Mouse (Mus musculus): ENCODE results near the gene Prkg1. TPM values are rescaled to one million over a fixed set of nuclear protein-coding genes. Genes with fewer than 3 reads are reported as not detected.

Gene Prkg1
- total and polyA plus RNA-seq, 3 experiments = 1.0 to 29.0 (median 22.9) TPM

GRCm38 (mm10) chr19:31471766-31472165 is 293.1 kb downstream of the Prkg1 start:
- Histone ChIP-seq H3K9me3 (replicated peaks) (no peaks in the 10 kb centered on the region), H3K27me3 (ENCODE audit: insufficient read depth, low read length) (no peaks in the 10 kb centered on the region), H3K4me1 (ENCODE audit: insufficient read depth, low read depth, low read length) (no peaks in the 10 kb centered on the region), H3K4me3 (ENCODE audit: low read depth, low read length) (no peak overlapping the region), H3K36me3 (replicated peaks) (no peaks in the 10 kb centered on the region)
- DNase-seq (ENCODE audit: low spot score) (no peak), ATAC-seq (ENCODE audit: extremely low read depth, insufficient number of reproducible peaks, low FRiP score, poor library complexity, severe bottlenecking) (no peak)
- TF ChIP-seq CTCF (IDR thresholded peaks at IDR 0.05; ENCODE audit: low read depth, low read length) (no peak), GATA2 (IDR thresholded peaks at IDR 0.05; ENCODE audit: borderline replicate concordance, low read depth, low read length) (no peak), GATA1 (IDR thresholded peaks at IDR 0.05; ENCODE audit: borderline replicate concordance, low read length) (no peak), POLR2AphosphoS5 (IDR thresholded peaks at IDR 0.05; ENCODE audit: insufficient replicate concordance, low read depth, low read length) (no peak), TAL1 (conservative IDR thresholded peaks at IDR 0.05; ENCODE audit: low read depth, low read length) (no peak)

- H3K27me3 ChIP-seq (ENCODE audit: insufficient read depth, low read length) = peaks cover 5% of the 10 kb centered on the region
- no peaks in the 10 kb centered on the region; the same call in 1 of the 2 replicates for H3K4me1 ChIP-seq (ENCODE audit: insufficient read depth, low read depth, low read length)
- no peak for ATAC-seq (ENCODE audit: extremely low read depth, insufficient number of reproducible peaks, low FRiP score, poor library complexity, severe bottlenecking)
Measured at GRCm38 (mm10) chr19:31460188-31460587, 304.6 kb downstream of the Prkg1 start.

GRCm38 (mm10) chr19:31444101-31444500 is 320.7 kb downstream of the Prkg1 start:
- peaks cover 4% of the 10 kb centered on the region; the same call in 1 of the 2 replicates for H3K27me3 ChIP-seq (ENCODE audit: insufficient read depth, low read length)
- no peak for ATAC-seq (ENCODE audit: extremely low read depth, insufficient number of reproducible peaks, low FRiP score, poor library complexity, severe bottlenecking)
- no peaks in the 10 kb centered on the region for H3K9me3 ChIP-seq (replicated peaks)
- no peaks in the 10 kb centered on the region for H3K36me3 ChIP-seq (replicated peaks)
- TF ChIP-seq GATA1 (IDR thresholded peaks at IDR 0.05; ENCODE audit: borderline replicate concordance, low read length) = no peak
- no peak for TF ChIP-seq CTCF (IDR thresholded peaks at IDR 0.05; ENCODE audit: low read depth, low read length)
- no peak for TF ChIP-seq POLR2AphosphoS5 (IDR thresholded peaks at IDR 0.05; ENCODE audit: insufficient replicate concordance, low read depth, low read length)
- TF ChIP-seq GATA2 (IDR thresholded peaks at IDR 0.05; ENCODE audit: borderline replicate concordance, low read depth, low read length) = no peak
- no peaks in the 10 kb centered on the region for H3K4me1 ChIP-seq (ENCODE audit: insufficient read depth, low read depth, low read length)
- DNase-seq (ENCODE audit: low spot score) = no peak
- H3K4me3 ChIP-seq (ENCODE audit: low read depth, low read length) = no peak overlapping the region

More at GRCm38 (mm10) chr19:31460188-31460587, 304.6 kb downstream of the Prkg1 start:
- Histone ChIP-seq H3K4me3 (ENCODE audit: low read depth, low read length) (no peak overlapping the region), H3K36me3 (replicated peaks) (no peaks in the 10 kb centered on the region), H3K9me3 (replicated peaks) (no peaks in the 10 kb centered on the region)
- no peak for DNase-seq (ENCODE audit: low spot score)
- TF ChIP-seq GATA1 (IDR thresholded peaks at IDR 0.05; ENCODE audit: borderline replicate concordance, low read length) = no peak
- no peak for TF ChIP-seq TAL1 (conservative IDR thresholded peaks at IDR 0.05; ENCODE audit: low read depth, low read length)
- no peak for TF ChIP-seq CTCF (IDR thresholded peaks at IDR 0.05; ENCODE audit: low read depth, low read length)
- no peak for TF ChIP-seq GATA2 (IDR thresholded peaks at IDR 0.05; ENCODE audit: borderline replicate concordance, low read depth, low read length)
- no peak for TF ChIP-seq POLR2AphosphoS5 (IDR thresholded peaks at IDR 0.05; ENCODE audit: insufficient replicate concordance, low read depth, low read length)

DNA sequence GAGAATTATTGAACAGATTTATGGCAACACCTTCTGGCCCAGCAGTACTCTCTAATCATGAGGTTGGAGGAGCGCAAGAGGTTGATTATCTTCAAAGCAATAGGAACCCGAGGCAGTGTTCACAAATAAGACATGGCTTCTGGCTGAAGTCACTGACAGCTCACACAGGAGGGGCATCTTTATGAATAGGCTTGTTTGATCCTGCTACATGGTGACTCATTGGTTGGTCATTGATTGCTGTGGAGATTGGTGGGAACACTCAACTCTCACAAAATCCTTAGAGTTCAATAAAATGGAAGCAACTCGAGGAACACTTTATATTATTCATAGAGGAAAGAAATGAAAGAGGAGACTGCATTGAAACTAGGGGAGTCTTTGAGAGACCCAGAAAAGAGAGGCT is 322.5 kb downstream of the Prkg1 start:
- DNase-seq (ENCODE audit: low spot score) (no peak), ATAC-seq (ENCODE audit: extremely low read depth, insufficient number of reproducible peaks, low FRiP score, poor library complexity, severe bottlenecking) (no peak)
- H3K4me3 ChIP-seq (ENCODE audit: low read depth, low read length) = no peak overlapping the region
- no peaks in the 10 kb centered on the region for H3K4me1 ChIP-seq (ENCODE audit: insufficient read depth, low read depth, low read length)
- H3K36me3 ChIP-seq (replicated peaks) = no peaks in the 10 kb centered on the region
- TF ChIP-seq CTCF (IDR thresholded peaks at IDR 0.05; ENCODE audit: low read depth, low read length) (no peak), GATA1 (IDR thresholded peaks at IDR 0.05; ENCODE audit: borderline replicate concordance, low read length) (no peak), POLR2AphosphoS5 (IDR thresholded peaks at IDR 0.05; ENCODE audit: insufficient replicate concordance, low read depth, low read length) (no peak), TAL1 (conservative IDR thresholded peaks at IDR 0.05; ENCODE audit: low read depth, low read length) (no peak), GATA2 (IDR thresholded peaks at IDR 0.05; ENCODE audit: borderline replicate concordance, low read depth, low read length) (no peak)
- no peaks in the 10 kb centered on the region for H3K9me3 ChIP-seq (replicated peaks)
- H3K27me3 ChIP-seq (ENCODE audit: insufficient read depth, low read length) = peaks cover 4% of the 10 kb centered on the region; the same call in 1 of the 2 replicates

DNA sequence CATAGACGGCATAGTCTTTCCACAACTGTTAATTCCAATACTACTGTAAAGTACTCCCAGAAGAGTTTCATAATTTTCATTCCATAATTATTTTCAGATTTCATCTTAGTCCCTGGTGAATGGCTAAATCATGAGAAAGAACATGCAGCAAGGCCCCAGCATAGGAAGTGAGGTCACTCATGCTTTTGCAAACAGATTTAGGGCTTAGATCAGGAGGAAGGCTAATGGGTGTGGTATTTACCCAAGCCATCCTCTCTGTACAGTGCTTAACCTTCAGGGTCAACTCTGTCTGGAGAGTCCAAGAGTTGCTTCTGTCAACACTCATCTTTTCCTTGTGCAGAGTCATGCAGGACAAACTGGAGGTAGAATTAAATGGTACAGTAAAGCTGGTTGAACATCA is 331.4 kb downstream of the Prkg1 start:
- H3K4me3 ChIP-seq (ENCODE audit: low read depth, low read length) = no peak overlapping the region
- TF ChIP-seq TAL1 (conservative IDR thresholded peaks at IDR 0.05; ENCODE audit: low read depth, low read length) = no peak
- TF ChIP-seq CTCF (IDR thresholded peaks at IDR 0.05; ENCODE audit: low read depth, low read length) = no peak
- TF ChIP-seq GATA1 (IDR thresholded peaks at IDR 0.05; ENCODE audit: borderline replicate concordance, low read length) = no peak
- TF ChIP-seq GATA2 (IDR thresholded peaks at IDR 0.05; ENCODE audit: borderline replicate concordance, low read depth, low read length) = no peak
- no peaks in the 10 kb centered on the region for H3K9me3 ChIP-seq (replicated peaks)

DNA sequence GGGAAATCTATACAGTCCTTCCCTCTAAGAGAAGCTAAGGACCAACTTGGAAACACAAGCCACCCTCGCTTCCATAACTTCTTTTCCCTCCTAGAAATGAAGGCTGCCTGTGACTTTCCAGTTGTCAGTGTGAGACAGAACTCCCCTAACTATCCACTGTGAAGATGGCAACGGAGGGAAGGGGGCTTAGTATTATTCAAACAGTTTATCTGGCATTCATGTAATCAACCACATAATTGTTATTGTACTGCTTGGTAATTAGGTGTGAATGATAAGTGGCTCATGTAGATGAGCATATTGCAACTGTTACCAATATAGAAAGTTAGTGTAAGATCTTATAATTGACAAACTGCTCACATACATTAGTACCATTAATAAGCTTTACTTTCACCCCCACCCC is 333.4 kb downstream of the Prkg1 start:
- Histone ChIP-seq H3K4me3 (ENCODE audit: low read depth, low read length) (no peak overlapping the region), H3K4me1 (ENCODE audit: insufficient read depth, low read depth, low read length) (no peaks in the 10 kb centered on the region), H3K9me3 (replicated peaks) (no peaks in the 10 kb centered on the region), H3K36me3 (replicated peaks) (no peaks in the 10 kb centered on the region), H3K27me3 (ENCODE audit: insufficient read depth, low read length) (no peaks in the 10 kb centered on the region)
- no peak for TF ChIP-seq POLR2AphosphoS5 (IDR thresholded peaks at IDR 0.05; ENCODE audit: insufficient replicate concordance, low read depth, low read length)
- no peak for TF ChIP-seq GATA2 (IDR thresholded peaks at IDR 0.05; ENCODE audit: borderline replicate concordance, low read depth, low read length)
- no peak for TF ChIP-seq CTCF (IDR thresholded peaks at IDR 0.05; ENCODE audit: low read depth, low read length)
- no peak for TF ChIP-seq TAL1 (conservative IDR thresholded peaks at IDR 0.05; ENCODE audit: low read depth, low read length)
- no peak for TF ChIP-seq GATA1 (IDR thresholded peaks at IDR 0.05; ENCODE audit: borderline replicate concordance, low read length)
- ATAC-seq (ENCODE audit: extremely low read depth, insufficient number of reproducible peaks, low FRiP score, poor library complexity, severe bottlenecking) = no peak
- no peak for DNase-seq (ENCODE audit: low spot score)

More for the DNA sequence above, 331.4 kb downstream of the Prkg1 start:
- Histone ChIP-seq H3K4me1 (ENCODE audit: insufficient read depth, low read depth, low read length) (no peaks in the 10 kb centered on the region), H3K27me3 (ENCODE audit: insufficient read depth, low read length) (no peaks in the 10 kb centered on the region), H3K36me3 (replicated peaks) (no peaks in the 10 kb centered on the region)
- DNase-seq (ENCODE audit: low spot score) = no peak
- ATAC-seq (ENCODE audit: extremely low read depth, insufficient number of reproducible peaks, low FRiP score, poor library complexity, severe bottlenecking) = no peak
